Mouse (Mus musculus) intestine, embryonic 14.5 days (tissue): Measurements from ENCODE around the gene Sult2a7. TPM values are rescaled to one million over a fixed set of nuclear protein-coding genes. Genes with fewer than 3 reads are reported as not detected.

Source experiments
- polyA plus RNA-seq: library from polyadenylated mRNA; unstranded; fragments of >200 nt; fragmentation: Nextera tagmentation; extraction: Ambion mirVana; gene quantifications from 2 replicates; pipeline ENCODE4 v1.2.1, GENCODE M21; 2014

The Sult2a7 gene
- polyA plus RNA-seq, 1 experiment from 2014 or later = not detected

Other genes starting within 250 kb of the Sult2a7 start
- gene Sult2a6, start 239.4 kb downstream of the Sult2a7 start, polyA plus RNA-seq = not detected in 2 replicates
- gene Obox8, start 160.7 kb downstream of the Sult2a7 start, polyA plus RNA-seq = not detected in 2 replicates
- gene Sult2a8, start 47.5 kb downstream of the Sult2a7 start, polyA plus RNA-seq = not detected in 2 replicates
- 0.14 and 0.30 TPM in 2 replicates for gene Vmn1r90, start 69.3 kb upstream of the Sult2a7 start, polyA plus RNA-seq
- gene Obox7, start 165.3 kb upstream of the Sult2a7 start, polyA plus RNA-seq = not detected in 2 replicates